Mouse (Mus musculus) stomach, embryonic 14.5 days (tissue): ENCODE data around the gene Bcap29. TPM values are rescaled to one million over a fixed set of nuclear protein-coding genes. Genes with fewer than 3 reads are reported as not detected.
A peak's percentile ranks its signal among the peaks of the same experiment; 100 is the strongest.
"Not testable (repeated sequence)": the region's sequence is repeated elsewhere in the genome, so short reads cannot be mapped to it uniquely, and the experiment has no call there.

Experiments
- ATAC-seq: fragments of 200-750 bp; cut with Nextera tagmentation; 2 replicates; pipeline ENCODE4 v1.8.0; 2017; ENCODE audit warnings: low read depth, moderate TSS enrichment; ENCODE audit not compliant: insufficient number of reproducible peaks, insufficient read depth, low FRiP score
- H3K27ac ChIP-seq: fragments of 300-500 bp; sonication (generic); 2 replicates; pipeline ENCODE4 v1.5.1; 2014; ENCODE audit warnings: mild to moderate bottlenecking, low read length, moderate library complexity, mixed read lengths
- H3K27me3 ChIP-seq: fragments of 300-500 bp; sonication (generic); 2 replicates; pipeline ENCODE4 v1.6.1; 2014; ENCODE audit warnings: low read length, control low read depth, mixed read lengths; ENCODE audit not compliant: control insufficient read depth, insufficient read depth
- H3K36me3 ChIP-seq: fragments of 300-500 bp; sonication (generic); 2 replicates; pipeline ENCODE4 v1.6.1; 2014; ENCODE audit warnings: mild to moderate bottlenecking, control low read depth, low read length, moderate library complexity, mixed read lengths; ENCODE audit not compliant: control insufficient read depth, insufficient read depth
- H3K4me1 ChIP-seq: fragments of 300-500 bp; sonication (generic); 2 replicates; pipeline ENCODE4 v1.6.1; 2014; ENCODE audit warnings: low read length, control low read depth, mixed read lengths; ENCODE audit not compliant: control insufficient read depth, insufficient read depth
- H3K4me2 ChIP-seq: fragments of 300-500 bp; sonication (generic); replicated peaks from 2 replicates; pipeline ENCODE4 v1.6.1; 2014; ENCODE audit warnings: low read depth, low read length, control low read depth
- H3K4me3 ChIP-seq: fragments of 300-500 bp; sonication (generic); 2 replicates; pipeline ENCODE4 v1.5.1; 2014; ENCODE audit warnings: low read depth, low read length, control low read depth
- H3K9ac ChIP-seq: fragments of 300-500 bp; sonication (generic); replicated peaks from 2 replicates; pipeline ENCODE4 v1.6.1; 2014; ENCODE audit warnings: low read depth, mild to moderate bottlenecking, control low read depth, low read length, moderate library complexity, mixed read lengths
- H3K9me3 ChIP-seq: fragments of 300-500 bp; sonication (generic); 2 replicates; pipeline ENCODE4 v1.6.1; 2016; ENCODE audit warnings: low read depth, low read length, control low read depth; ENCODE audit not compliant: control insufficient read depth
- whole genome bisulfite sequencing: fragments of 180-500 bp; shearing (Covaris S2); extraction: QIAGEN DNeasy Blood & Tissue Kit; methylation state at CpG from one replicate; pipeline ENCODE4 v1.1.7; 2014; 5-methylcytosine and 5-hydroxymethylcytosine counted together
- polyA plus RNA-seq: library from polyadenylated mRNA; unstranded; fragments of >200 nt; fragmentation: Nextera tagmentation; extraction: Ambion mirVana; gene quantifications from 2 replicates; pipeline ENCODE4 v1.2.1, GENCODE M21; 2014

Bcap29 gene
- polyA plus RNA-seq, 1 experiment from 2014 or later = 33.8 TPM

DNA sequence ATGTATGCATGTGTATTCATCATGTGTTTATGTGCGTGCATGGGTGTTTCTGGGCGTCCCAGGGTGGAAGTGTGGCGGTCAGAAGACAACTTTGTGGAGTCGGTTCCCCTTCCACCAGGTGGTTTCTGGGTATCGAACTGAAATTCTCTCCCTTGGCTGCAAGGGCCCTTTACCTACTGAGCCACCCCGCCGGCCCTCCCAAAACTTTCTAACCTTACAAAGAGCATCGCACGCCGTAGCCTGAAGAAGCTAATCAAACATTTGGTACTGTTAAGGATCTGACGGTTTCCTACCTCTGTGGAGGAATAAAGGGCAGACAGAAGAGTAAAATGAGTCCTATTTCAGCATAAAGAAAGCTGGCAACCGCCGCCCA is 502 bp downstream of the Bcap29 start:
- Histone ChIP-seq H3K27ac (no peak overlapping the region), H3K9ac (peak overlapping the region; percentile 75), H3K9me3 (no peaks in the 10 kb centered on the region), H3K4me3 (peak overlapping the region; percentile 54), H3K4me2 (peak overlapping the region; percentile 89), H3K4me1 (0 out of 2 replicates have a peak, but pooled peaks cover 5% of the 10 kb centered on the region), H3K36me3 (no peaks in the 10 kb centered on the region), H3K27me3 (no peaks in the 10 kb centered on the region)
- WGBS = 10% methylated on average over 13 of the region's 13 CpGs
- peak; percentile 37; the same call in 1 of the 2 replicates for ATAC-seq

DNA sequence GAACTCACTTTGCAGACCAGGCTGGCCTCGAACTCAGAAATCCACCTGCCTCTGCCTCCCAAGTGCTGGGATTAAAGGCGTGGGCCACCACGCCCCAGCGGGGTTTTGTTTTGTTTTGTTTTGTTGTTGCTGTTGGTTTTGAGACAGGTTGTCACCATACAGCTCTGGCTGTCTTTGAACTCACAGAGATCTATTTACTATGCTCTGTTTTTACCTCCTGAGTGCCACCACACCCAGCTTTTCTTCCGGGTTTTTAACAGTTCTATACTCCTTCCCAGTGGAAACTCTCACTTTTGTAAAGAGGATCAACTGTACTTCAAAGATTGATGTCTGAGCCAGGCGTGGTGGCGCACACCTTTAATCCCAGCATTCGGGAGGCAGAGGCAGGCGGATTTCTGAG is 6.1 kb downstream of the Bcap29 start:
- not testable (repeated sequence) for ATAC-seq, H3K27me3 ChIP-seq

DNA sequence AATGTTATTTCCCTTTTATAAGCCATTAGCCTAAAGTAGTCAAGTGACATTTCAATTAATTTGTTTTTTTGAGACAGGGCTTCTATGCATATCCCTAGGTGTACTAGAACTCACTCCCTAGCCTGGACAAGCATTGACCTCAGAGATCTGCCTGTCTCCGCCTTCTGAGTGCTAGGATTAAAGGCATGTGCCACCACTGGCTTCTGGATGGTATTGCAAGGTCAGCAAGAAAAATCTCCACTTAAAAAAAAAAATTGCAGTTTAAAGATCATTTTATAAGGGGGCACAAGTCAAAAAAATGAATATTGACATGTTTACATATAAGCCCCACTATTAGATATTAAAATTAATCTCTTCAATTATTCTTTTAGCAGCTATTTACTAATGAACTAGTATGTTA is 9.4 kb downstream of the Bcap29 start:
- no peaks in the 10 kb centered on the region for H3K4me1 ChIP-seq
- 97% methylated on average over 1 of the region's 1 CpGs for WGBS

More for the DNA sequence above, 6.1 kb downstream of the Bcap29 start:
- WGBS = 90% methylated on average over 9 of the region's 9 CpGs
- H3K27ac ChIP-seq, H3K9me3 ChIP-seq, H3K4me2 ChIP-seq, H3K36me3 ChIP-seq, H3K4me1 ChIP-seq, H3K4me3 ChIP-seq, H3K9ac ChIP-seq: not testable (repeated sequence)

DNA sequence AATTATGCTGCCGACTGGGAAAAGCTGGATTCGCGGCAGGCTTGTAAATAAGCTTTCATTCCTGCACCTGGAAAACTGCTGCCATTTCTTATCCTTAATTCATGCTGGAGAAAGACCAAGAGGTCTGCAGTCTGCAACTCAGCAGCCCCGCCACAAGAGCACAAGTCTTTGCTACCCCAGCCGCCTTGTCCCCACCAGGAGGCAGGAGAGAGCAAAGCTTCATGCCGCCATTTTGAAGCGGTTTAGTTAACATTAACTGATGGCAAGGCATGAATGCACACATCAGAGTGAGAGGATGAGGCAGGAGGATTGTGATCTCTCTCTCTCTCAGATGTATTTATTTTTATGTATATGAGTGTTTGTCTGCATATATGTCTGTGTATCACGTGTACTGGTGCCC is 14.4 kb downstream of the Bcap29 start:
- H3K9me3 ChIP-seq = no peaks in the 10 kb centered on the region
- H3K27ac ChIP-seq = no peak overlapping the region; the same call in 1 of the 2 replicates
- H3K27me3 ChIP-seq = no peaks in the 10 kb centered on the region
- no peak overlapping the region for H3K9ac ChIP-seq
- WGBS = 65% methylated on average over 8 of the region's 8 CpGs
- no peak overlapping the region for H3K4me3 ChIP-seq
- peaks cover 2% of the 10 kb centered on the region; the same call in 1 of the 2 replicates for H3K36me3 ChIP-seq
- no peaks in the 10 kb centered on the region for H3K4me1 ChIP-seq
- H3K4me2 ChIP-seq = no peak overlapping the region
- no peak for ATAC-seq

More for the DNA sequence above, 9.4 kb downstream of the Bcap29 start:
- H3K36me3 ChIP-seq = peaks cover 2% of the 10 kb centered on the region
- H3K4me3 ChIP-seq = no peak overlapping the region
- H3K27ac ChIP-seq = no peak overlapping the region
- H3K27me3 ChIP-seq = no peaks in the 10 kb centered on the region
- H3K9me3 ChIP-seq = no peaks in the 10 kb centered on the region
- no peak overlapping the region for H3K9ac ChIP-seq
- H3K4me2 ChIP-seq = no peak overlapping the region
- ATAC-seq = no peak

DNA sequence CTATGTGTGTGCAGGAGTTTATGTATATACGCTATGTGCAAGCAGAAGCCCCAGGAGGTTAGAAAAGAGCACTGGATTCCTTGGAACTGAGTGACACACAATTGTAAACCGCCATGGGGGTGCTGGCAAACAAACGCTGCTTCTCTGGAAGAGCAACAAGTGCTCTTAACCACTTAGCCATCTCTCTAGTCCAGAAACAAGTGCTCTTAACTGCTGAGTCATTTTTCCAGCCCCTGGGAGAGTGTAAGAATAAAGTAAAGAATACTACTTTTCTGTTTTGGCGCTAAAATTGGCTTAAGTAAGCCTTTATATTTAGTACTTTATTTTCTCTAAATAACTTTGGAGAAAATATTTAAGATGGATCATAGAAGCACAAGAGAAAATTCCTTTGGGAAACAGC is 21.1 kb downstream of the Bcap29 start:
- peaks cover 4% of the 10 kb centered on the region; the same call in 1 of the 2 replicates for H3K36me3 ChIP-seq
- no peaks in the 10 kb centered on the region for H3K27me3 ChIP-seq
- no peaks in the 10 kb centered on the region for H3K4me1 ChIP-seq
- 59% methylated on average over 4 of the region's 4 CpGs for WGBS
- no peak overlapping the region for H3K9ac ChIP-seq
- no peak for ATAC-seq
- no peak overlapping the region for H3K4me3 ChIP-seq
- H3K4me2 ChIP-seq = no peak overlapping the region
- no peaks in the 10 kb centered on the region for H3K9me3 ChIP-seq
- H3K27ac ChIP-seq = no peak overlapping the region

DNA sequence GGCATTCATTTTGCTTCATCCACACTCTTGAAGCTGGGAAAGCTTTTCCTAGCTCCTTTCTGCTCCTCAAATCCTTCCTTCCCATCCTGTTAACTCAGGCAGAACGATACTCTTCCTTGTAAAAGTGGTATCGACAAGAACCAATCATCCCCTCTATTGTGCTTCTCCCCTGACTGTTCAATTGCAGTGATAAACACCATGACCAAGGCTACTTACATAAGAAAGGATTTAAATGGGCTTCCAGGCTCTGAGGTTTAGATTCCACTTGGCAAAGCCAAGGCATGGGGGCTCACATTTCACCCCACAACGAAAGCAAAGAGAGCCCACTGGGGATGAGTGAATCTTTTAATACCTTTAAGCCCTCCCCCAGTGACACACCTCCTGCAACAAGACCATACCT is 26.3 kb downstream of the Bcap29 start:
- H3K9ac ChIP-seq = no peak overlapping the region
- peaks cover 4% of the 10 kb centered on the region; the same call in 1 of the 2 replicates for H3K36me3 ChIP-seq
- no peak overlapping the region for H3K4me3 ChIP-seq
- H3K27me3 ChIP-seq = no peaks in the 10 kb centered on the region
- no peak overlapping the region for H3K4me2 ChIP-seq
- H3K27ac ChIP-seq = no peak overlapping the region
- no peak for ATAC-seq
- no peaks in the 10 kb centered on the region for H3K4me1 ChIP-seq
- H3K9me3 ChIP-seq = no peaks in the 10 kb centered on the region
- WGBS = 45% methylated on average over 3 of the region's 3 CpGs

DNA sequence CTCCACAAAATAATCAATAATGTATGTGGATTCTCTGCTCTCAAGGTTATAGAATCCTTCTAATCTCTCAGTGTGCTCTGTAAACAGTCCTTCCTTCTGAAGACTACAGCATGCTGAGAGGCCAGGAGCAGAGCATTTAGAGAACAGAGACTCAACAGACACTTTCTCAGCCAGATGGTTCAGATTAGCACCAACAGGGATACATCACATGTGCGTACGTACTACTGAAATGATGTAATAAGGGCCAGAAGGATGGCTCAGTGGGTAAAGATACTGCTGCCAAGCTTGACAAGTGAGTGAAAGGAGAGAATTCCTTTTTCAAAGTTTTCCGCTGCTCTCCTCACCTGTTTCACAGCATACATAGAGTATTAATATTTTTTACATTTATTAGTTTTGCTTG is 29.6 kb downstream of the Bcap29 start:
- Histone ChIP-seq H3K4me3 (no peak overlapping the region), H3K27me3 (no peaks in the 10 kb centered on the region), H3K27ac (no peak overlapping the region), H3K4me2 (no peak overlapping the region), H3K9me3 (no peaks in the 10 kb centered on the region), H3K36me3 (no peaks in the 10 kb centered on the region), H3K4me1 (no peaks in the 10 kb centered on the region), H3K9ac (no peak overlapping the region)
- ATAC-seq = no peak
- 65% methylated on average over 3 of the region's 3 CpGs for WGBS

DNA sequence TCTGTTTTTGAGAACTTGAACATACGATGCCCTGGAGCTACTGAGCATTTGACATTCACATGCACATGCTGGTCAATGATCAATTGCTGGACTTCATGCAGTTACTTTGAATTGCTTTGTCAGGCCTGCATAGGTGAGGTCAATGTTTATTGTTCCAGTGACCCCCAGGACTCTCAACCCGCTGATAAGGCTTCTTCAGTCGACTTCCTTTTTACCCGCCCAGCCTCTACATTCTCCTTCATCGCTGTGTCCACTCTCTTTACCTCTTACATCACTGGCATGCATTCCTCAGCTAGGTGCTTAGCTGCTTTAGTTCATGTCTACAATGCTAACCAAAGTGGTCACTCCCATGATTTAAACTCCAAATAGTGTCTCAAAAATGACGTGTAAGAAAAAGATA is 30.9 kb downstream of the Bcap29 start:
- WGBS = 53% methylated on average over 6 of the region's 6 CpGs
- Histone ChIP-seq H3K4me3 (no peak overlapping the region), H3K9ac (no peak overlapping the region), H3K27ac (no peak overlapping the region), H3K9me3 (no peaks in the 10 kb centered on the region), H3K4me1 (no peaks in the 10 kb centered on the region), H3K27me3 (no peaks in the 10 kb centered on the region), H3K4me2 (no peak overlapping the region), H3K36me3 (no peaks in the 10 kb centered on the region)
- ATAC-seq = no peak

DNA sequence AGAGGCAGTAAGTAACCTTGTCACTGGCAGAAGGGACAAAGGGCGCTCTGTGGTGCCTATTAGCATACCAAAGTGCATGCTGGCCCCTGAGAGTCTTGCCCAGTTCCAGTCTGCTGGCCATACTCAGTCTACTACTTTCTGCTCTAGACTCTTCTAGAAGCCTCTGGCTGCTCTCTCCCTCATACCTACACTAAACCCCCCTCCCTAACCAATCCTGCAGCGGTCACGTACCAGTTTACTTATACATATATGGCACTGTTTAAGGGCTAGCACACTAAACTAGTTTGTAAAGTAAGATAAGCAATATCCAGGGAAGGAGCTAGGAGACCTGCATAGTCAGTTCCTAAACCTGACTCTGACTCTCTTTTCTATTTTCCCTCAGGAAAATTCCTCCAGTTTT is 40.2 kb downstream of the Bcap29 start:
- Histone ChIP-seq H3K27ac (no peak overlapping the region), H3K4me1 (no peaks in the 10 kb centered on the region), H3K4me3 (no peak overlapping the region), H3K9me3 (no peaks in the 10 kb centered on the region), H3K9ac (no peak overlapping the region), H3K27me3 (no peaks in the 10 kb centered on the region), H3K4me2 (no peak overlapping the region), H3K36me3 (no peaks in the 10 kb centered on the region)
- 93% methylated on average over 3 of the region's 3 CpGs for WGBS
- no peak for ATAC-seq
